Mouse (Mus musculus) erythroblast, embryonic 14.5 days (primary cell): ENCODE measurements around the gene Myo18b. TPM values are rescaled to one million over a fixed set of nuclear protein-coding genes. Genes with fewer than 3 reads are reported as not detected.

Experiments used
- H3K27me3 ChIP-seq: 2 replicates; pipeline ENCODE4 v1.6.1; 2012; ENCODE audit warnings: inconsistent platforms; ENCODE audit not compliant: control insufficient read depth
- H3K36me3 ChIP-seq: 2 replicates; pipeline ENCODE4 v1.6.1; 2012; ENCODE audit warnings: mild to moderate bottlenecking, inconsistent platforms; ENCODE audit not compliant: control insufficient read depth
- H3K4me1 ChIP-seq: 2 replicates; pipeline ENCODE4 v1.6.1; 2012; ENCODE audit warnings: inconsistent platforms; ENCODE audit not compliant: control insufficient read depth
- H3K4me3 ChIP-seq: replicated peaks from 2 replicates; pipeline ENCODE3; 2012; ENCODE audit warnings: moderate library complexity, mild to moderate bottlenecking, inconsistent platforms
- H3K9me3 ChIP-seq: 2 replicates; pipeline ENCODE4 v1.6.1; 2012; ENCODE audit warnings: low read length, inconsistent platforms, mixed read lengths; ENCODE audit not compliant: control insufficient read depth
- GATA1 ChIP-seq: IDR thresholded peaks from 2 replicates; pipeline ENCODE4 v1.6.1; 2012; ENCODE audit warnings: low read length, inconsistent platforms, mixed read lengths
- TAL1 ChIP-seq: IDR thresholded peaks from 3 replicates; pipeline ENCODE4 v1.6.1; 2012; ENCODE audit warnings: low read length, inconsistent platforms, mixed read lengths
- polyA plus RNA-seq: library from polyadenylated mRNA; stranded (reverse); fragments of >175 nt; gene quantifications from 2 replicates; pipeline ENCODE4 v1.2.3, GENCODE M21; 2012

The Myo18b gene
- polyA plus RNA-seq, 1 experiment, result not detected

DNA sequence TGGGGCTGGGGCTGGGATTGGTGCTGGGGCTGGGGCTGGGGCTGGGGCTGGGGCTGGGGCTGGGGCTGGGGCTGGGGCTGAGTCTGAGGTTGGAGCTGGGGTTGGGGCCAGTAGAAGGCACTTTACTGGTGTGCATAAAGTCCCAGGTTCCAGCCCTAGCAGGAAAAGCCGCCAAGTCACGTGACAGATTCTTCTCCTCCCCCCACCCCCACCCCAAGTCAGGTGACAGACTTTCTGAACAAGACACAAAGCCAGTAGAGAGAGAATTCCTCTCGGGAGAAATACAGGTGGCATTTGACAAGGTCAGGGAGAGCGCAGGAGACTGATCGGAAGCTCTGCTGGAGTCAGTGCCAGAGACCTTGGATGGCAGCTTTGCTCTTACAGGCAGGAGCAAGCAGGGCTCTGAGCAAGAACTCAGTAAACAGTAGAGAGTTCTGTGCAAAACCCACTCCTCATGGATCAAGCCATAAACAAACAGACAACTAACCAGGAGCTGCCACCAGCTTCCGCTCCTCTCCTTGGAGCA lies 124.7 kb downstream of the Myo18b start:
- Histone ChIP-seq H3K4me1 (no peaks in the 10 kb centered on the region), H3K9me3 (peaks cover 27% of the 10 kb centered on the region), H3K27me3 (no peaks in the 10 kb centered on the region), H3K4me3 (no peak overlapping the region), H3K36me3 (no peaks in the 10 kb centered on the region)
- TF ChIP-seq GATA1 (no peak), TAL1 (no peak)

DNA sequence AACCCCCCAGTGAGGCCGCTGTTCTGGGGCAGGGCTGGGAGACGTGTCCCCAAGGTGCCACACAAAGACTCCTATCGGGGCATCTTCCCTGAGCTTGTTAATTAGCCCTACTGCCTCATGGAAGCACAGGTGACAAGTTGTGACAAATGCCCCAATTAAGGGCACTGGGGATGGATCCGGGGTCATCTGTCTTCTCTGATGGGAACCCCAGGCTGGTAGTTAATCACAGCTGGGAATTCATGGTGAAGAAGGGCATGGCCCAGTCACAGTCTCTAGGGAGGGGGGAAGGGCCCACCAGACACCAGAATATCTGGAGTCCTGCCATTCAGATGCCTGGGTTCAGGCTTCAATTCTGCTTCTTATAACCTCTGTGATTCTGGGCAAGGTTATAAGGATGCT lies 126.4 kb downstream of the Myo18b start:
- no peak for TF ChIP-seq GATA1
- TF ChIP-seq TAL1, result no peak
- no peaks in the 10 kb centered on the region for H3K36me3 ChIP-seq
- peaks cover 23% of the 10 kb centered on the region for H3K9me3 ChIP-seq

DNA sequence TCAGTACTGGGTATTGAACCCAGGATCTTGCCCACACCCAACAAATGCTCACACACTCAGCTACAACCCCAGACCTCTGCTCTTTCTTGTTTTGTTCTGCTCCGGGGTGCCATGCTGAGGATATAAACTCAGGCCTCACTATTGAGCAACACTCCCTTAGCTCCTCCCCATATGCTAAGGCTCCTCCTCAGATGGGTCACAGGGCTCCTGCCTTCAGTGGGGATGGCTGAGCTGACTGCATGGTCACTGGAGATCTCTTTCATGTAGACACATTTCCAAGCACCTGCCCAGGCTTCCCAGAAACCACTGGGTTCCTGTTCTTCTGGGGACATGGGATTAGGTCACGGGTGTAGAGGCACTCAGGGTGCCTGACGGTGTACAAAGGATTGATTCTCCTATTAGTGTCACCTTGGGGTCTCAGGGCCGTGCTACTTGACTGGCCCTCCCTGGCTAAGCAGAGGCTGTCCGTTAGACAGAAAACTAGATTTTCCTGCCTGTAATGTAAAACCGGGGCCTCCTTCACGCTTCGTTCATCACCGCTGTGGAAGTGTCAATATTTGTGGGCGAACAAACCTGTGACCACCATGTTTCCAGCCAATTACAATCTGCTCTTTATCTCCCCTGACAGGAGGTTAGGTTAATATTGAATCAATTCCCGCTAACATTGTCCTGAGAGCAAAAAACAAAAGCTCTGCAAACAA lies 127.0 kb downstream of the Myo18b start:
- Histone ChIP-seq H3K36me3 (no peaks in the 10 kb centered on the region), H3K4me3 (no peak overlapping the region), H3K27me3 (no peaks in the 10 kb centered on the region), H3K9me3 (peaks cover 25% of the 10 kb centered on the region), H3K4me1 (no peaks in the 10 kb centered on the region)
- no peak for TF ChIP-seq GATA1

More for the DNA sequence above, 126.4 kb downstream of the Myo18b start:
- no peak overlapping the region for H3K4me3 ChIP-seq
- H3K4me1 ChIP-seq, result no peaks in the 10 kb centered on the region
- H3K27me3 ChIP-seq, result no peaks in the 10 kb centered on the region

DNA sequence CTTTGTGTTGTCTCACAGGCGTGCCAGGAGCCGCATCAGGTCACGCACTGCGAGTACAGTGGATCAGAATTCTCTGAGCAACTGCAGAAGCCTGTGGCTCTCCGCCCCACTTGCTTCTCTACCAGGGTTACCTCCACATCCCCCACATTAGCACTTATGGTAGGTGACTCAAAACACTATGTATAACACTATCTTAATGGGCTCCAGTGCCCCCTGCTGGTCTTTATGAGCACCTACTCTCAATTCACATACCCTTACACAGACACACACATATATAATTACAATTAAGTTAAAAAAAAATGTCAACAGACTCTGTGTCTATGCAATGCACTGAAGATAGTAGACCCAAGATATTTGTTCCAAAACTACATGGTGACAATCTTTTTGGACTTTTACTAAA lies 127.6 kb downstream of the Myo18b start:
- H3K36me3 ChIP-seq, result no peaks in the 10 kb centered on the region
- H3K4me1 ChIP-seq, result no peaks in the 10 kb centered on the region
- no peaks in the 10 kb centered on the region for H3K27me3 ChIP-seq
- no peak for TF ChIP-seq TAL1
- H3K9me3 ChIP-seq, result peaks cover 27% of the 10 kb centered on the region
- H3K4me3 ChIP-seq, result no peak overlapping the region

DNA sequence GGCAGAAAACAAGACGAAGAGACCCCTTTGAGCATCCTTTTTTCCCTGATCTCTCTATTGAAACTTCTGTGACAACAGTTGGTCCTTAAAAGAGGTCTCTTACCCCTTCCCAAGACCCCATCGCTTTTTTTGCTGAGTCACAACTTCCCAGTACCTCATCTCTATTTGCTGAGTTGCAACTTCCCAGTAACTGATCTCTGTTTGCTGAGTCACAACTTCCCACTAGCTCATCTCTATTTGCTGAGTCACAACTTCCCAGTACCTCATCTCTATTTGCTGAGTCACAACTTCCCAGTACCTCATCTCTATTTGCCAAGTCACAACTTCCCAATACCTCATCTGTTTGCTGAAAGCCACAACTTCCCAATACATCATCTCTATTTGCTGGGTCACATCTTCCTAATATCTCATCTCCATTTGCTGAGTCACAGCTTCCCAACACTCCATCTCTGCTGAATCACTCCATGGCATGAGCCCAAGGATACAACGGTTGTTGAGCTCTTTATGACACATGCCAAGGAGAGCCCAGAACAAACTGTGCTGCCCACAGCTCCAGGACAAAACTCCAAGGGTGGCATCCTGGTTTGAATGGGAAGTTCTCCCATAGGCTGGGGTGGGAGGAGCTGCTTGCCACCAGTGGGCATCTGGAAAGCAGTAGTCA lies 134.6 kb downstream of the Myo18b start:
- TF ChIP-seq GATA1, result no peak
- TF ChIP-seq TAL1, result no peak
- Histone ChIP-seq H3K4me1 (no peaks in the 10 kb centered on the region; the same call in 1 of the 2 replicates), H3K9me3 (peaks cover 36% of the 10 kb centered on the region), H3K4me3 (no peak overlapping the region), H3K27me3 (no peaks in the 10 kb centered on the region), H3K36me3 (no peaks in the 10 kb centered on the region)

DNA sequence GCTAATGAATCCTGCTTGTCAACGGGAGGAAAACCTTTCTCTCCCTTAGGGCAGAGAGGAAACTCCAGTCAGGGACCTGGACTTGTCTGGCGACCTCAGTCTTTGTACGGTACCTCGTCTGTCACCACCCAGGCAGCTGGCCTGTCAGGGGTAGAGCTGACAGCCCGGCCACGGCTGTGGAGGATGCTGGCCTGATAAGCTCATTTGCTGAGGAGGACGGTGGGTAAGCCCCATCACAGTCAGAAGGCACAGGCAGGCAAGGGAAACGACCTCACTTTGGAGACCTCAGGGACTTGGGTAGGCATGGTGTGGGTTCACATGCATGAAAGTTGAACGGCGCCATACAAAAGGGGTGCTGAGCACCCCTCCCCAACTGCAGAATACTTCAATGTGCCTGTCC lies 140.6 kb downstream of the Myo18b start:
- no peaks in the 10 kb centered on the region for H3K36me3 ChIP-seq
- H3K4me3 ChIP-seq, result no peak overlapping the region
- H3K27me3 ChIP-seq, result no peaks in the 10 kb centered on the region
- H3K4me1 ChIP-seq, result no peaks in the 10 kb centered on the region
- peaks cover 24% of the 10 kb centered on the region for H3K9me3 ChIP-seq
- TF ChIP-seq GATA1 (no peak), TAL1 (no peak)

DNA sequence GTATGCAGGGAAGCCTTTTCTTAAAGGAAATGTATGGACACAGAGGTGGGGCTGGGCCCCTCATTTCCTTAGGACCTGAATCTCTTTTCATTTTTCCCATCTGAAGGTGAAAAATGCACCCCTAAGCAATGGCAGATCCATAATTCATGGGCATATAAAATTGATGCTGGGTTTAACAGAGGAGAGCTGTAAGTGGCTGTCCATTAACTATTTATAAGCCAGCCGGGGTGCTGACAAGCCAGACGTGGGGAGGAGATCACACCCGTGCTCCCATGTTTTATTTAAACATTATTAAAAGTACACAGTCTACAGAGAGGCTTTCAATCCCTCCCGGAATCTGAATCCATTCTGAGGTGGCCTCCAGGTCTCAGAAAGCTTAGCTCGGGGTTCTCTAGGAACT lies 146.5 kb downstream of the Myo18b start:
- TF ChIP-seq GATA1 (no peak), TAL1 (no peak)
- H3K36me3 ChIP-seq, result no peaks in the 10 kb centered on the region
- H3K4me1 ChIP-seq, result no peaks in the 10 kb centered on the region
- H3K27me3 ChIP-seq, result peaks cover 5% of the 10 kb centered on the region; the same call in 1 of the 2 replicates
- H3K4me3 ChIP-seq, result no peak overlapping the region
- H3K9me3 ChIP-seq, result peaks cover 49% of the 10 kb centered on the region

DNA sequence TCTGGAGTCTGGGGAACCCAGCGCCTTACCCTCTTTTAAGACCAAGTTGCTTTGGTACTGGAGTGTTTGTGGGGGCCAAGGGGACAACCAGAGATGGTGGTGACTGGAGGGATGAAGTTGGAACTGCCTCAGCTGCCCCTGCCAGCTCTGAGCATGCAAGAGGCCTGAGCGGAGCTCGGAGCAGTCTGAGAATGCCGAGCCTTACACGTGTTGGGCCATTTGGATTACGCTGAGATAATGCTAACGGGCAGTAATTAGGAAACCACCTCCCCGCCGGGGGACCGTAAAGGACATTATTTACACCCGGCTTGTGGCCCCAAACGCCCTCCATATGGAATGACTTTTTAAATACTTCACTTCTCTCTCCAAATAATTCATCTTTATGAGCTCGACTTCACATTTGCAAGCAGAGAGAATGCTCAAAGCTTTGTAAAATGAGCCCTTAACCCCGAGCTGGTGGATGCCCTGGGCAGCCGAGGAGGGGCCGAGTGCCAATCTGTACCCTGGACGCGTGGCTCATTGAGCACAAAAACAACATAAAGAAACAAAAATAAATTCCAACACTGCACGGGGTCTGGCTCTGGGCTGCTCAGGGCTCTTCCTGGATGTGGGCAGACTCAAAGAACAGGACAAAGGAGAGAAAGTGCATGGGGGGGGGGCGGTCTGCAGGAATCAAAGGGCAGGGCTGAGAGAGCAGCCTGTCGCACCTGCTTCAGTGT lies 148.0 kb downstream of the Myo18b start:
- H3K36me3 ChIP-seq, result no peaks in the 10 kb centered on the region
- H3K9me3 ChIP-seq, result peaks cover 57% of the 10 kb centered on the region
- no peak overlapping the region for H3K4me3 ChIP-seq
- TF ChIP-seq GATA1, result no peak
- no peak for TF ChIP-seq TAL1
- no peaks in the 10 kb centered on the region for H3K4me1 ChIP-seq
- peaks cover 5% of the 10 kb centered on the region; the same call in 1 of the 2 replicates for H3K27me3 ChIP-seq
